Mouse (Mus musculus): ENCODE measurements around the gene Slc7a6.
A peak's percentile ranks its signal among the peaks of the same experiment; 100 is the strongest.

Gene Slc7a6

GRCm38 (mm10) chr8:106168356-106169016 is at the start of gene Slc7a6:
Slc7a6 (plus strand) TSS chr8:106168857.
- DNase-seq (ENCODE audit: low read depth, low spot score): peak; percentile 91

DNA sequence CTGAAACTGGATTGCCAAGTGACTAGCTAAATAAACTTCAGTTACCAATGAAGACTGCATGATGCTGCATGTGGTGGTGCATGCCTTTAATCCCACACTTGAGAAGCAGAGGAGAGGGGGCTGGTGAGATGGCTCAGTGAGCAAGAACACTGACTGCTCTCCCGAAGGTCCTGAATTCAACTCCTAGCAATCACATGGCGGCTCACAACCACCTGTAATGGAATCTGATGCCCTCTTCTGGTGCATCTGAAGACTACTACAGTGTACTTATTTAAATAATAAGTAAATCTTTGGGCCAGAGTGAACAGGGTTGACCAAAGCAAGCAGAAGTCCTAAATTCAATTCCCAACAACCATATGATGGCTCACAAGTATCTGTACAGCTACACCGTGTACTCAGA is 45.2 kb upstream of the Slc7a6 start:
- no peak for DNase-seq (ENCODE audit: low read depth, low spot score)

GRCm38 (mm10) chr8:106126055-106126454 is 42.6 kb upstream of the Slc7a6 start:
- DNase-seq (ENCODE audit: low read depth, low spot score): no peak

DNA sequence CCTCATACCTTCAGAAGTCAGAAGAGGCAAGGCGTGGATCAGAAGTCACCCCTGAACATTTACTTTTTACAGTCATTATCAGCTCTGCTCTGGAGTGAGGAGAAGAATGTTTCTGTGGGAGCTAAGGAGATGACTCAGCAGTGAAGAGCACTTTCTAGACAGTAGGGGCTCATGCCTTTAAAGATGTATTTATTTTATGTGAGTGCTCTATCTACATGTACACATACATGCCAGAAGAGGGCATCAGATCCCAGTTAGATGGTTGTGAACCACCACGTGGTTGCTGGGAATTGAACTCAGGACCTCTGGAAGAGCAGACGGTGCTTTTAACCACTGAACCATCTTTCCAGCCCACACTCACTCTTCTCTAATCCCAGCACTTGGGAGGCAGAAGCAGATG is 41.6 kb upstream of the Slc7a6 start:
- no peak for DNase-seq (ENCODE audit: low read depth, low spot score)

GRCm38 (mm10) chr8:106127882-106128410 is 40.7 kb upstream of the Slc7a6 start:
- DNase-seq (ENCODE audit: low read depth, low spot score): no peak

- no peak for DNase-seq (ENCODE audit: low read depth, low spot score)
Observed at GRCm38 (mm10) chr8:106129232-106129930, 39.3 kb upstream of the Slc7a6 start.

- no peak for DNase-seq (ENCODE audit: low read depth, low spot score)
Observed at GRCm38 (mm10) chr8:106129997-106130396, 38.7 kb upstream of the Slc7a6 start.

DNA sequence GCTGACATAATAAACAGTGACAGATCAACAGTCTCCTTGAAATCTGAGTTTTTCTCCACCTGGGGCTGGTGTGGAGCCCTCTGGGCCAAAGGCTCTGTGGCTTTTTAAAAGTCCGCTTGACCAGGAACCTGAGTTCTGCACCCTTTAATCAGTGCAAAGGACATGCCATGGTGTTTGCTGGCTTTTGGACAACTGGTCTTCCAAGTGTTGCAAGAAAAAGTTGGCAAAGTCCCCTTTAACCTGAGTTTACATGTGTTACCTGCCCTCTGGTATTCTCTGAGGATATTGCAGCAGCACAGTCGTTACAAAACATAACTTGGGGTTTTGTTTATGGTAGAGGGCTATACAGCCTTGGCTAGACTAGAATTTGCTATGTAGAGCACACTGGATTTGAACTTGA is 38.2 kb upstream of the Slc7a6 start:
- no peak for DNase-seq (ENCODE audit: low read depth, low spot score)

DNA sequence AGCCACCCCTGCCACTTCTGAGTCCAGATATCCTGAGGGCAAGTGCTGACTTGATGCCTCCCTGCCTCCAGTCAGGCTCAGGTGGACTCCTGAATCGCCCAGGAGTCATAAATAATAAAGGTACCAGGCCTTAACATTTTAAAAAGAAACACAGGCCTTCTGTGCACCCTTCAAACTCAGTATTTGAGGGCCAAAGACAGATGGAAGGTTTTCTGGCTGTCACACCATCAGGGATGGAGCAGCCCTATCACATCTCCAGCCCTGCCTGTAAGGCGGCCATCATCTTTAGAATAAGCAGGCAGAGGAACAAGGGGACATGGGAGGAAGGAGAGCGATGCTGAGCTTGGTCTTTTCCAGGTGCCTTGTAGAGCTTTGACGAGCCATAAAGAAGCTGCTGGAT is 37.6 kb upstream of the Slc7a6 start:
- no peak for DNase-seq (ENCODE audit: low read depth, low spot score)

DNA sequence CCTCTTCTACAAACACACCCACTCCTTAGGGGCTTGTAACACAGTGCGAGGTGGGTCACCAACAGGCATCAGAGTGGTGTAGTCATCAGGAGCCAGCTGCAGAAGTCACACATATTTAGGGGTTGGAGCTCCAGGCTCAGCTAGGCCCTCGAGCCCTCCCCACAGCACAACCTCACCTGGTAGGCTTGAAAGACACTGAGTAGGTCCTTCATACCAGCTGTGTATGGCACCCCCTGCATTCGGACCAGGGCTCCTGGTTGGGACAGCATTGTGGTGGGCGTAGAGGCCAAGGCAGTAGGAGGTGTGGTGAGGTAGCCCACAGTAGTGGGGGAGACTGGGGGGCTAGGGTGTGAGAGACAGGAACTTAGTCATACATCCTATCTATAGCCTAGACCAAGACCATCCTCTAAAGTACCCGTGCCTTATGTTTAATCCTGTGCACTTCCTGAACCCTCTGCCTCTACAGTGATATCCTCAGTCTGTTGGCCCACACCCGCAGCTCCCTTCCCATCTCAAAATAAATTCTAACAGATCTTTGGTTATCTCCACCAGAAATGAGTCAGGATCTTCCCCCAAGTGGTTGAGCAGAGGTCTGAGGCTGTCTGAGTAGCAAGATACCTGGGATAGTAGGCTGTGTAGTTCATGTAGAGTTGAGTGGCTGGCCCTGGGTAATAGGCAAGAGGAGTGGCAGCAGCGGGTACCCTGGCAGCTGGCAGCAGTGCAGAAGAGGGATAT is 37.0 kb upstream of the Slc7a6 start:
- no peak for DNase-seq (ENCODE audit: low read depth, low spot score)

- DNase-seq (ENCODE audit: low read depth, low spot score): no peak
Observed at GRCm38 (mm10) chr8:106132356-106132755, 36.3 kb upstream of the Slc7a6 start.

GRCm38 (mm10) chr8:106133526-106133925 is 35.1 kb upstream of the Slc7a6 start:
- DNase-seq (ENCODE audit: low read depth, low spot score): no peak

GRCm38 (mm10) chr8:106133946-106134345 is 34.7 kb upstream of the Slc7a6 start:
- DNase-seq (ENCODE audit: low read depth, low spot score): no peak

- no peak for DNase-seq (ENCODE audit: low read depth, low spot score)
Observed at GRCm38 (mm10) chr8:106134751-106135571, 33.7 kb upstream of the Slc7a6 start.

DNA sequence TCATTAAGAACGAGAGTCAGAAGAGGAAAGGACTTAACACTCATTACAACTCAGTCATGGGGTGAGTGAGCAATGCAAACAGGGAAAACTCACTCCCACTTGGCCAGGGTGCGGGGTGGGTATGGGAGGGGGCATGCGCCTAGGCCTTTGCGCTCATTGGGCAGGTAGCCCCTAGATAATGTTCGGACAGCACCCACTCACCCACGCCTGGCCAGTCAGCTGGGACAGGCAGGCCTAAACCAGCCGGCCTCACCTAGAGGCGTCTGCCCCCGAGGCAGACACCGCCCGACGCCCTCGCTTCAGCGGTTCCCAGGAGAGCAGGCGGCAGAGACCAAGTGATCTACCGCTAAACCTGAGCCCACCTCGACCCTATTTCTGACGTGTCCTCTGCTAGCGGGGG is 33.0 kb upstream of the Slc7a6 start:
- no peak for DNase-seq (ENCODE audit: low read depth, low spot score)

GRCm38 (mm10) chr8:106136156-106137130 is 32.2 kb upstream of the Slc7a6 start, which contains the start of gene Esrp2:
Esrp2 (minus strand) TSS chr8:106136974.
- no peak for DNase-seq (ENCODE audit: low read depth, low spot score)

- no peak for DNase-seq (ENCODE audit: low read depth, low spot score)
Observed at GRCm38 (mm10) chr8:106137218-106137905, 31.3 kb upstream of the Slc7a6 start.

GRCm38 (mm10) chr8:106137906-106138477 is 30.7 kb upstream of the Slc7a6 start:
- DNase-seq (ENCODE audit: low read depth, low spot score): peak; percentile 66

GRCm38 (mm10) chr8:106138616-106139015 is 30.0 kb upstream of the Slc7a6 start:
- no peak for DNase-seq (ENCODE audit: low read depth, low spot score)
